Mouse (Mus musculus) heart, embryonic 10.5 days (tissue): ENCODE results near the gene Ccdc3. TPM values are rescaled to one million over a fixed set of nuclear protein-coding genes. Genes with fewer than 3 reads are reported as not detected.

Experiments
- DNase-seq: peaks from one replicate; pipeline ENCODE4 v3.0.0-alpha.2; 2017; ENCODE audit warnings: low spot score
- H3K27ac ChIP-seq: fragments of 300-500 bp; sonication (generic); 2 replicates; pipeline ENCODE4 v1.5.1; 2016; ENCODE audit warnings: mild to moderate bottlenecking
- H3K27me3 ChIP-seq: fragments of 300-500 bp; sonication (generic); 2 replicates; pipeline ENCODE4 v1.6.1; 2016; ENCODE audit warnings: mild to moderate bottlenecking; ENCODE audit not compliant: poor library complexity, insufficient read depth, severe bottlenecking
- H3K36me3 ChIP-seq: fragments of 300-500 bp; sonication (generic); 2 replicates; pipeline ENCODE4 v1.6.1; 2016; ENCODE audit warnings: mild to moderate bottlenecking, moderate library complexity
- H3K4me1 ChIP-seq: fragments of 300-500 bp; sonication (generic); 2 replicates; pipeline ENCODE4 v1.6.1; 2016; ENCODE audit warnings: mild to moderate bottlenecking
- H3K4me3 ChIP-seq: fragments of 300-500 bp; sonication (generic); 2 replicates; pipeline ENCODE4 v1.5.1; 2016; ENCODE audit warnings: mild to moderate bottlenecking, moderate library complexity
- H3K9me3 ChIP-seq: fragments of 300-500 bp; sonication (generic); 2 replicates; pipeline ENCODE4 v1.6.1; 2016; ENCODE audit warnings: mild to moderate bottlenecking, moderate library complexity
- WGBS: fragments of 180-500 bp; shearing (Covaris S2); methylation state at CpG from one replicate; pipeline ENCODE4 v1.1.7; 2016; 5-methylcytosine and 5-hydroxymethylcytosine counted together
- polyA plus RNA-seq: library from polyadenylated mRNA; unstranded; fragments of >200 nt; fragmentation: Nextera tagmentation; extraction: Ambion mirVana; gene quantifications from 2 replicates; pipeline ENCODE4 v1.2.1, GENCODE M21; 2016

The Ccdc3 gene
- polyA plus RNA-seq, 1 experiment from 2014 or later: 5.3 TPM

- DNase-seq: no peak
- no peaks in the 10 kb centered on the region for H3K36me3 ChIP-seq
Observed at GRCm38 (mm10) chr2:5199289-5199688, 61.7 kb downstream of the Ccdc3 start.

DNA sequence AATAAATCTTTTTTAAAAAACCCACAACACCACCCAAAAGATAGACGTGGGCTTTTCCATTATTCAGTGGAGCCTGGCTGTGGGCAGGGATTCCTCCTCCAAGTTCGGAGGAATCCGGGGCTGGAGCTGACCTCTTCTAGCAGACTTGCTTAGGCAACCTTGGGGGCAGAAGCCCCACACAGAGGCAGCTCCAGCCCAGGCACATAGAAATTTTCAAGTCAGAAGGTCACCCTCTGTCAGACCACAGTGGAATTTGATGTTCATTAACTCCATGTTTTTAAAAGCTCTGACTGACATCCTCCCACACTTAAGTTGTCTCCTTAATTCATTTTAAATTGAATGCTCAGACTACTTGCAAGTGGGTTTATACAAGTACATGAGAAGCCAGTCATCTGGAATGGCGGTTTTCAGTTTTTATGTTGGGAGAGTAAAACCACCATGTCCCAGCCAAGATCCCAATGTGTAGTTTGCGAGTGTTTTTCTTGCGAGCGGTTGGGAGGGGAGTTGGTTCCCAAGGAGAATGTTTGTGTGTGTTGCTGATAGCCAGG, 63.3 kb downstream of the Ccdc3 start:
- H3K27me3 ChIP-seq: no peaks in the 10 kb centered on the region
- H3K27ac ChIP-seq: no peak overlapping the region
- WGBS: 79% methylated on average over 7 of the region's 7 CpGs
- no peak for DNase-seq
- H3K4me1 ChIP-seq: no peaks in the 10 kb centered on the region
- no peak overlapping the region for H3K4me3 ChIP-seq
- H3K9me3 ChIP-seq: no peaks in the 10 kb centered on the region
- H3K36me3 ChIP-seq: no peaks in the 10 kb centered on the region

More at GRCm38 (mm10) chr2:5199289-5199688, 61.7 kb downstream of the Ccdc3 start:
- 85% methylated on average over 17 of the region's 17 CpGs for WGBS
- Histone ChIP-seq H3K27me3 (no peaks in the 10 kb centered on the region), H3K27ac (no peak overlapping the region), H3K4me1 (no peaks in the 10 kb centered on the region), H3K4me3 (no peak overlapping the region), H3K9me3 (no peaks in the 10 kb centered on the region)

DNA sequence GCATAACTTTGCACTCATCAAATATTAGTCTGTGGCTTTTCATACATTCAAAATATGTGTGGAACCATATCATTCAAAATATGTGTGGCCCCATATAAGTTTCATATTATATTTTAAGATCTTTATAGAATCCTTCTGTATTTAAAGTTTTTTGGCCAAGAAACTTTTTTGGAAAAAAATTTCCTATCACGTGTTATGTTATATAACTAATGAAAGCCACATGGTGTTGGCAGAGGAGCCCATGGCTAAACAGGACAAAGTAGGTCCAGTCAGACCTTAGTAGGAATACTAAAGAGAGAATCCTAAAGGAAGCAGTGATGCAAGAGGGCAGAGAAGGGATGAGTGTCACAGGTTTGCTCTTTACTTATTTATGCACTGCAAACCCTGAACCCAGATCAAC, 65.6 kb downstream of the Ccdc3 start:
- Histone ChIP-seq H3K27ac (no peak overlapping the region), H3K36me3 (no peaks in the 10 kb centered on the region), H3K9me3 (no peaks in the 10 kb centered on the region), H3K4me1 (no peaks in the 10 kb centered on the region), H3K4me3 (no peak overlapping the region), H3K27me3 (no peaks in the 10 kb centered on the region)
- DNase-seq: no peak
- 81% methylated on average over 1 of the region's 1 CpGs for WGBS

DNA sequence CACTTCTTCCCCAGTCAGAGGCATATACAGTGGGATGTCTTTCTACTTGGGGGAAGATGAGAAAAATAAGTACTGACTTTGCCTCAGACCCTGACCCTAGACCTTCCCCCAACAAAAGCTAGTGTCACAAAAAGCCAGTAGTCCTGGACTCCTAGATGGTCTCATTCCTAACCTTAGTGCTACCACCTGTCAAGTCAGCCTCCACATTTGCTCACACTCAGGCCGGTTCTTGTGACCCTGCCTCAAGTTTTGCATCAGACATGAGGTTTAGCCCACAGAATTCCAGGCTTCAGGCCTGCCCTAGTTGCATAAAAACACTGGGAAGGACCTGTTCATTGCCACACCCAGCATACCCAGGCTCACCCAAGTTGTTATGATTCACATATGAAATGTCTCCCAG, 67.4 kb downstream of the Ccdc3 start:
- Histone ChIP-seq H3K27ac (no peak overlapping the region), H3K27me3 (no peaks in the 10 kb centered on the region), H3K36me3 (no peaks in the 10 kb centered on the region), H3K9me3 (no peaks in the 10 kb centered on the region), H3K4me3 (no peak overlapping the region), H3K4me1 (no peaks in the 10 kb centered on the region)
- DNase-seq: no peak
- WGBS: 70% methylated on average over 1 of the region's 1 CpGs

GRCm38 (mm10) chr2:5206651-5207050, 69.1 kb downstream of the Ccdc3 start:
- no peak for DNase-seq
- Histone ChIP-seq H3K4me1 (no peaks in the 10 kb centered on the region), H3K4me3 (no peak overlapping the region), H3K27me3 (no peaks in the 10 kb centered on the region), H3K36me3 (no peaks in the 10 kb centered on the region), H3K9me3 (no peaks in the 10 kb centered on the region), H3K27ac (no peak overlapping the region)
- WGBS: 85% methylated on average over 3 of the region's 3 CpGs

DNA sequence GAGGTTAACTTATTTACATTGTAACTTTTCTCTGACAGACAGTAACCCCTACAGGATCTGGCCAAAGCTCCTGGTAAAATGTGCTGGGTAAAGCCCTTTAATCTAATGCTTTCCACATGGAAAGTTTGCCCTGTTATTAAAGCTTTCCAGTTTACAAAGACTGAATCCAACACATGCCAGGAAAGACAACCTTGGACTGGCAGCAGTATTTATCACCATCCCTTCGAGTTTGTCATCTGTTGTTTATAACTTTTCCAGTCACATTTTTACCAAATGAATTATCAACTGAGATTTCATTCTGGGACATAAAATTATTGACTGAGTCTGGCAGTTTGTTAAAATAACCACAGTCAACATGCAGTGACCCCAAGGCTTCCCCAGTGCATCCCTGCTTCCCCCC, 77.0 kb downstream of the Ccdc3 start:
- H3K36me3 ChIP-seq: no peaks in the 10 kb centered on the region
- no peaks in the 10 kb centered on the region for H3K4me1 ChIP-seq
- no peaks in the 10 kb centered on the region for H3K27me3 ChIP-seq
- 68% methylated on average over 1 of the region's 1 CpGs for WGBS
- H3K4me3 ChIP-seq: no peak overlapping the region
- H3K9me3 ChIP-seq: no peaks in the 10 kb centered on the region
- no peak for DNase-seq
- no peak overlapping the region for H3K27ac ChIP-seq

DNA sequence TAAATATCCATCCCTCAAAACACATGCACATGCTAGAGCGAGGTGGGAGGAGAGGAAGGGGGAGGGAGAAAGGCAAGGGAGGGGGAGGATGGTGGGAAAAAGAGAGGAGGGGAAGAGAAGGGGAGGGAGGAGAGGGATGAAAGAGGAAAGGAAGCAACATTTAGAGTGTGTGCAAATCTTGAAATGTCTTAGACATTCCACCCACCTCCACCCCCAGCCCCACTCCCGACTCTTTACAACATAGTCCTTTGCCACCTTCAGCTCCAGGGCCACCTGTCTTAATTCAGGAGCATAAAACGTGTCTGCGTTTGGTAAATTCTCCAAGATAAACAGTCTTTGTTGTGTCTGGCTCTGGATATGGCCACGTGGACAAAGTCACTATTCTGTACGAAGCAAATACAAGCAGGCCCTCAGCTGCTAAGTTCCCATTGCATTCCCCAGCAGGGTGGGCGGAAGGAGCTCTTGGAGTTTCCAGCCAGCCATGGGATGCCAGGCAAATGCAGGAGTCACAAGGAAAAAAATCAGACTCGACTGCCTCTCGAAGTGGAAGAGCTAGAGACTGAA, 77.8 kb downstream of the Ccdc3 start:
- no peak overlapping the region for H3K27ac ChIP-seq
- H3K9me3 ChIP-seq: no peaks in the 10 kb centered on the region
- no peaks in the 10 kb centered on the region for H3K4me1 ChIP-seq
- WGBS: 68% methylated on average over 9 of the region's 9 CpGs
- DNase-seq: no peak
- H3K36me3 ChIP-seq: no peaks in the 10 kb centered on the region
- no peak overlapping the region for H3K4me3 ChIP-seq
- H3K27me3 ChIP-seq: no peaks in the 10 kb centered on the region

DNA sequence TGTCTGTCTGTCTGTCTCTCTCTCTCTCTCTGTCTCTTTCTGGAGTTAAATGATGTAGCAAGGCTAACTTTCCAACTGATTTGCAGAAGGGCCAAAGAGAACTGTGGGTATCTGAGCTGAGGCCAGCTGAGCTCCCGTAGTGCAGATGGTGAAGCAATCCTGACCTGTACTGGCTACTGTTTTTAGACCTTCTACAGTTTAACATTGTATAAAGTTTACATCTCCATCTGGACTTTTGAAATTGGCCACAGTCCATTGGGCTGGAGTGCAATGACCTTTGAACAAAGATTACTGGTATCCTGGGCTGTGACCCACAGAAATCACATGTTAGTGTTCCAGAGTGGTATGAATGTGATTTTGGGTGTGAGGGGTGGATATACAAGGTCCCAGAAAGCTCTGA, 81.6 kb downstream of the Ccdc3 start:
- DNase-seq: no peak
- no peaks in the 10 kb centered on the region for H3K27me3 ChIP-seq
- 78% methylated on average over 1 of the region's 1 CpGs for WGBS

GRCm38 (mm10) chr2:5219847-5220375, 82.3 kb downstream of the Ccdc3 start:
- Histone ChIP-seq H3K4me3 (no peak overlapping the region), H3K4me1 (no peaks in the 10 kb centered on the region)
- 80% methylated on average over 1 of the region's 1 CpGs for WGBS

More for the DNA sequence above, 81.6 kb downstream of the Ccdc3 start:
- no peak overlapping the region for H3K27ac ChIP-seq
- H3K9me3 ChIP-seq: no peaks in the 10 kb centered on the region
- H3K36me3 ChIP-seq: no peaks in the 10 kb centered on the region
- no peaks in the 10 kb centered on the region for H3K4me1 ChIP-seq
- no peak overlapping the region for H3K4me3 ChIP-seq

GRCm38 (mm10) chr2:5222571-5222970, 85.0 kb downstream of the Ccdc3 start:
- 31% methylated on average over 2 of the region's 2 CpGs for WGBS
- H3K27me3 ChIP-seq: no peaks in the 10 kb centered on the region
- H3K9me3 ChIP-seq: no peaks in the 10 kb centered on the region
- no peak overlapping the region for H3K27ac ChIP-seq
- DNase-seq: no peak
- H3K4me1 ChIP-seq: no peaks in the 10 kb centered on the region
- H3K4me3 ChIP-seq: no peak overlapping the region
- no peaks in the 10 kb centered on the region for H3K36me3 ChIP-seq

More at GRCm38 (mm10) chr2:5219847-5220375, 82.3 kb downstream of the Ccdc3 start:
- no peaks in the 10 kb centered on the region for H3K9me3 ChIP-seq
- no peaks in the 10 kb centered on the region for H3K36me3 ChIP-seq
- no peaks in the 10 kb centered on the region for H3K27me3 ChIP-seq
- no peak overlapping the region for H3K27ac ChIP-seq
- no peak for DNase-seq

DNA sequence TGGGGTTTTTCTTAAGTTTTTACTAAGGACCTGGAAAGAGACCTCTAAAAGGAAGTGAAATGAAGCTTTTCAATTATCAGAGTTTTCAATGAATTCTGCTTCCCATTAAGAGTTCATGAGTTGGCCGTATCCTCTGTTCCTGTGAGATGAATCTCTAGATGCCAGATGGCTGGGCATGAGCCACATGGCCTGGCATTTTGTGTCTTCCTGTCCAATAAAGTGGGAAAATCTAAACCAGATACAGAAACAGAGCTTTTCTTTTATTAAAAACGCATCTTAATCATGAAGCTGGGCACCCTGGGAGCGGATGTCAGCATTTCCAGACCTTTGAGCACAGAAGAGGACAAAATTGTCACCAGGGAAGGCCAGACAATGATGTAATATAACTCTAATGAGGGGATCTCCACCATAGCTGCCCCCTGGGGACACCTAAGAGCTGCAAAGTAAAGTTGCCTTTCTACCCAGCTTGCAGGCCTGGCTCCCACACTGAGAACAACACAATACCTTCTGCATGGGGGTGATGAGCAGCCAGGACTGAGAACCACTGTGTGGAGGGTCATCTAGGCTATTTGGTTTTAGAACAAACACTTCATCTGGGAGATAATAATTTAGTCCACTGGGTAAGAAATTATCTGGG, 99.4 kb downstream of the Ccdc3 start:
- Histone ChIP-seq H3K9me3 (no peaks in the 10 kb centered on the region), H3K27me3 (no peaks in the 10 kb centered on the region), H3K36me3 (no peaks in the 10 kb centered on the region), H3K4me3 (no peak overlapping the region), H3K27ac (no peak overlapping the region), H3K4me1 (no peaks in the 10 kb centered on the region)
- no peak for DNase-seq
- 79% methylated on average over 3 of the region's 3 CpGs for WGBS

DNA sequence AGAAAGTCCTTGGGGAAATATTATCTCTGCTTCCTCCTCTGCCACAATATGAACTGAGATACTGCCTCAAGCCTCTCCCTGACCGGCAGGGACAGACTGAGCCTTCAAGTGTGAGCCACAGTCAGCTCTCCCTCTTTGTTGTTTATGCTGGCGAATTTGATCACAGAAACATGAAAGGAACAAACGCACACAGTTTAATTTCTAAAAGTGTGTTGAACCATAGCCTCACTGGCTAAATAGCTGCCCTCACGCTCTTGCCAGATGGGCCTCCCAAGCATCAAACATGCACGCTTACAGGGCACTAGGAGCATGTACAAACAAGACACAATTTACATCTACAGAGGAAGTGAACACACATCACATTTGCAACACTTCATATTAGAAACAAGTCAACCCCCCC, 100.3 kb downstream of the Ccdc3 start:
- WGBS: 79% methylated on average over 5 of the region's 5 CpGs
- H3K4me3 ChIP-seq: no peak overlapping the region
- H3K36me3 ChIP-seq: no peaks in the 10 kb centered on the region

DNA sequence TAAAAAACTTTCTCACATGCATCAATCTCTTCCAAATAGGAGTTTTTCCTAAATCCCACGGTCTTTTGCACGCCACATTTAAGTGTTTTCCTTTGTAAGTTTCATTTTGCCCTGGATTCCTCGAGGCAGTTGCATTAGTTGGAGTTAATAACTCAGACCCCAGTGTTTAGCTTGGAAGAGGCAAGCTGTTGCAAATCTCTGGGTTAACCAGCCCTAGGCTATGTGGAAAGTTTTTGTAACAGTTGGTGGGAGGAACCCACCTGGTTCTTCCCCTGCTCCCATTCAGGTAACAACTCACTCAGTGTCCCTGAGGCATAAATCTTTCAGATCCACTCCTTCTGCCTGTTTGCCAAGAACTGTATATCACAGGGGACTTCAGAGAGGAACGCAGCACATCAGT, 101.9 kb downstream of the Ccdc3 start:
- no peak for DNase-seq
- H3K27me3 ChIP-seq: no peaks in the 10 kb centered on the region
- 79% methylated on average over 4 of the region's 4 CpGs for WGBS
- no peaks in the 10 kb centered on the region for H3K36me3 ChIP-seq
- H3K27ac ChIP-seq: no peak overlapping the region
- H3K4me1 ChIP-seq: no peaks in the 10 kb centered on the region
- no peak overlapping the region for H3K4me3 ChIP-seq
- H3K9me3 ChIP-seq: no peaks in the 10 kb centered on the region

More for the DNA sequence above, 100.3 kb downstream of the Ccdc3 start:
- Histone ChIP-seq H3K27me3 (no peaks in the 10 kb centered on the region), H3K27ac (no peak overlapping the region), H3K4me1 (no peaks in the 10 kb centered on the region), H3K9me3 (no peaks in the 10 kb centered on the region)
- DNase-seq: no peak
